Mouse (Mus musculus) kidney, postnatal 10 days (tissue): Measurements from ENCODE around the gene Stkld1.

Experiments
- DNase-seq: peaks from one replicate; pipeline ENCODE4 v3.0.0; 2021; ENCODE audit warnings: mixed read lengths

Stkld1 gene

DNA sequence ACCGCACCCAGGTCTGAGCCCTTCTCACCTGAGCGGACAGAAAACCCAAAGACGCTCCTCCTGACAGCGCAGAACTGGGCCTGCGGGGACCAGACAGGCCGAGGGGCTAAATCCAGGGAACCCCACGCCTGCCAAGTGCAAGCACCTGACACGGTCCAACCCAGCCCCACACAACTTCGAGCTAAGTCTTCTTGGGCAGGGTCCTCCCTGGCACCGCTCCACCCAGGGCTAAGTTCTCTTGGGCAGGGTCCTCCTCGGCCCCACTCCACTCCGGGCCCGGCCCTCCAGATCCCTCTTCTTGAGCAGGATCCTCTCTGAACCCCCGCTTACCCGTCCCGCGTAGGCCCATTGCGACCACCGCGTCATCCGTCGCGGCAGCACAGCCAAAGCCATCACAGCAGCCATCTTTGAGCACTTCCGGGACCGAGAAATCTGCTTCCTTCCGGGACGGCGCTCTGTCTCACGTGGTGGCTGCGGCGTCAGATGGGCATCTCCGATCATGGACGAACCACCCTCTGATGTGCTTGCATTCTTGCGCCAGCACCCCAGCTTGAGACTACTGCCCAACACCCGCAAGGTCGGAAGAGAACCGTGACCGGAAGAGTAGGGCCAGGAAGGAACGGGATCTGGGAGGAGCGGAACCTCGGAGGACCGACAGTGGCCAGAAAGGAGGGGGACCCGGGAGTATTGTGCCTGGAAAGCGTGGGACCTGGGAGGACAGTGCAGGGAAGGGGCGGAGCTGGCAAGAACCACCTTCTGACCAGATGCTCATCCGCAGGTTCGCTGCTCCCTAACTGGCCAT, 17.7 kb upstream of the Stkld1 start, which contains the start of the genes Surf2 and Surf1:
Gene Surf2 (plus strand): TSS at position 441 of the 802 bp plus-strand sequence.
Gene Surf1 (minus strand): TSS at position 604 of the 802 bp plus-strand sequence.
- DNase-seq = peak; percentile 87

DNA sequence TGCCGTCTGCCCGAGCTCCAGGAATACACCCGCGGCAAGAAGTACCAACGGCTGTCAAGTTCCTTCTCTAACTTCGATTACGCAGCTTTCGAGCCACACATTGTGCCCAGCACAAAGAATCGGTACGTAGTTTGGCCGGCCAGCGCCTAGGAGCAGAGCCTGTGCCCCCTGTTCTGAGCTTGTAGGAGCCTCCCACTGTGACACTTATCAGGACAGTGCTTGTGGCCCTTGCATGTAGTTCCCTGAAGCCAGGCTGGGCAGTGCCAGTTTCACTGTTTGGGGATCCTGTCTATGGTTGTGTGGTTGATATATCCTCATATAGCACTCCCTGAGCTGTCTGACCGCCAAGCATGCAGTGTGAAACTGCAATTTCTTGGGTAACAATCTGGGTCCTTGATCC, 17.1 kb upstream of the Stkld1 start:
- no peak for DNase-seq

DNA sequence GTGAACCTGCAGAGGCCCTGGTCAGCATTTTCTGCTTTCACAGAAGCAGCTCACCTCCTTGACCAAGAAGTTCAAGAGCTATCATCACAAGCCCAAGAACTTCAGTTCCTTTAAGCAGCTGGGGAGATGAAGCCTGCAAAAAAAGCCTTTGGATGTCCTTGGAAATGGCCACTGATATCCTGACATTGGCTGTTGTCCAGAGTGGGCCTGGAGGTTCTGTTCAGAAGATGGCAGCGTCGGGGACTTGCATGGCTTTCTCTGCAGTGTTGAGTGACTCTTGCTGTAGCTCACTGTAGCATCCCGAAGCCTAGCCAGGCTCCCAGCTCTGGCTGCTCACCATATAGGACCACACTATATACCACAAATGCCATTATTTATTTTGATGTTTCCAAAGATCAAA, 14.2 kb upstream of the Stkld1 start:
- DNase-seq = no peak

DNA sequence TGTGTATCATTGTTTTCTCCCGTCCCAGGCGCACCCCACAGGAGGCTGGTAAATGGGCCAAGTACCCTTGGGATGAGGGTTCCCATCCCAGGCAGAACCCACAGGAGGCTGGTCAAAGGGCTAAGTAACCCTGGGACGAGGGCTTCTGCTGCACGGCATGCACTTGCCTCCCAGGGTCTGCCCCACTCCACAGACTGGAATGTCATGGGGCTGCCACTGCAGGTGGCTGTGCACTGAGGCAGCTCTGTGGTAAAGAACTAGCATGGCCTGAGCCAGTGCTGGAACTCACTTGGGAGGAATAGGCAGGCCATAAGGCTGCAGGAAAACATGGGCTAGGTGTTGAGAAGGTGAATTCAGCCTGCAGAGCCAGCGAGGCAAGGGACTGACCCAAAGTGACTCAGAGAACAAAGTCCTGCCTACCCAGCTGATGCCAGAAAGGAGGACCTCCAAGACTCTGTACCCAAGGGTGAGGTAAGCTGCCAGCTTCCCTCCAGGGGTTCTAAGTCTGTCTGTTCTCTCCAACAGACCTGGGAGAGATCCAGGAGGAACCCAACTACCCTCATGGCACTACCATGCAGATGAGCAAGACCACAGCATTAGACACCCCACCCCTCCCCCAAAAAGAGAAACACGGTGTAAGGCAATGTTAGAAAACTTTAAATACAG, 13.5 kb upstream of the Stkld1 start:
- DNase-seq = no peak

DNA sequence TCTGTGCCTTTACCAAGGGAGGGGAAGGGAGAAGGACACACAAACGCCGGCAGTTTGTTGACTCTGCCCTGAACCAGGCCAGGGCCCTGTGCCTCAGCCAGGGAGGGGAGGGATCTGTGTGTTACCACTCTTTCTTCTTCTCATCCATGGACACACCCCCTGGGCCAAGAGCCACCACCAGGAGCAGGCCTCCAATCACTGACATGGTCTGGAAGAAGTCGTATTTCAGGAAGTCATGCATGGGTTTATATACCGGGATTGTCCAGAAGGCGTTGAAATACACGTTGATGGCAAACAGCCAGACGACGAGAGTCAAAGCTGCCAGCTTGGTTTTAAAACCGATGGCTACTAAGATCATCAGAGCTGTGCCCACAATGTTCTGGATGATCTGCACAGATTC, 12.1 kb upstream of the Stkld1 start:
- no peak for DNase-seq

DNA sequence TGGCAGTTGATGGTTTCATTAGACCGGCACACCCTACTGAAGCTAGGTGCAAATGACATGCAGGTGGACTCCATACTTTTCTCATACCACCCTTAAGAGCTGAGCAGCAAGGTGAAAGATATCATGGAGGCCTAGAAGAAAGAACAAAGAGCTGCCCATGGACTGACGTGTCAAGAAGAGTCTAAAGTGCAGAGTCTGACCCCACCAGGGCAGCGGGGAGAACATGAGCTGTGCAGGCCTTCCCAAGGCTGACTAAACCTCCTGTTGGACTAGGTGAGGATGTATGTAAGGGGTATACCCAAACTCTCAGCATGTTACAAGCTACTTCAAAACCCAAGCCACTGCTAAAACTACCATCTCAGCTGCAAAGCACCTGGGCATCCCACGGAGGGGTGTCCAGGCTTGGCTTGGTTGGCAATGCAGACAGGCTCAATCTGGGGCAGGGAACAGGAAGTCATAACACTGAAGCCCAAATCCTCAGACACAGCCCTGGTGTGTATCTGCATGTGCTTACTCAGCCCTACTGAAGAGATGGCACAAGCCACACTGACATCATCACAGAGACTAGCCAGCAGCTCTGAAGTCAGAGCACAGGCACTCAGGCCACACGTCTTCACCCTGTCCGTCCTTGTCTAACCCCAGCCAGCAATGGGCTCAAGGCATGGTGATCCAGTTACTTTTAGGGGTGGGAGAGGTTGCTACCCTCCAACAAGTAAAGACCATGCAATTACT, 5.9 kb upstream of the Stkld1 start:
- DNase-seq = no peak

DNA sequence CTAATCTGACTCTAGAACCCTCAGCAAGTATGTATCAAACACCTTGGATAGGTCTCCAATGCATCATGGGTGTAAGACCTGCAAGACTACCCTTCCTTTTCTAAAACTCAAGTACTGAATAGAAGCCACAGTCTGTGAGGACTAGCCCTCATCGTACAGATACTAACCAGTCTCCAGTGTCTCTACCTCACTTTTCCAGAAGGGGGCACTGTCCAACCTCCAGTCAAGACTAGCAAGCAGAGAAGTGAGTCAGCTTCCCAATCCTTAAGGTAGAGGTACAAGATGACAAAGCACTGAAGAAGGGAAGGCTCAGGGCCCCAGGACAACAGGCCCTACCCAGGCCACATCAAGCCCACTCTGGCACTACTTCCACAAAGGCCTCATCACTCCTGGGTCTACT, 3.5 kb upstream of the Stkld1 start:
- peak; percentile 77 for DNase-seq

DNA sequence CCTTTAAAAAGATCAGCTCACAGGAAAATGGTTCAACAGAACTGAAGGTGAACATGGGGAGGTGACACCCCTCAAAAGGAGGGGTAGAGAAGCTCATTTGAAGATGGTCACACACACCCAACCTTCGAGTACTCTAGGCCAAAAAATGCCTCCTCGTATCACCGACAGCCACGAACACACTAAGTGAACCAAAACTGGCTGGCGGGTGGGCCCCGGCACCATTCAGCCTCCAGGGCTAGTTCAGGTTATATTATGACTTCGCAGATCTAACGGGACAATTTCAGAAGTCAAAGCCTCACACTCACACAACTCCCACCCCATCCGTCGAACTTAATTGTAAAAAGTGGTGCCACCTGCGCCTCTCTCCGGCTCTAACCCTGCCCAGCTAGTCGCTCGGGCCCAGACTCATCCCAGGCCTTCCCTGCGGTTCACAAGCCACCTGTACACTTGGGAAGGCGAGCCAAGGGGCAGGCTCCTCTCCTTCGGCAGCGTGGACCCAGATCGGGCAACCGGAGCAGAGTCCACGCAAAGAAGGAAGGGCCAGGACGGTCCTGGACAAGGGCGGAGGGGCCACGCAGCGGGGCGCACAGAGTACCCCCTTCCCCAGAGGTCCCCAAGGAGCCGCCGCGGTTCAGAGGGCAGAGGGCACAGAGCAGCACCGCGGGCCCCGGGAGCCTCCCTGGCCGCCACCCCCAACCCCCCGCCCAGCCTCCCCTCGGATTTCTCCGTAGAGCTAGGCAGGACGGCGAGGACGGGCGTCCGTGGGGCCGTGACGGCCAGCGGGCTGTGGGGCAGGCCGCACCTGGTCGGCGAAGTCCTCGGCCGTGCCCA, 1.2 kb upstream of the Stkld1 start:
- DNase-seq = peak; percentile 66

DNA sequence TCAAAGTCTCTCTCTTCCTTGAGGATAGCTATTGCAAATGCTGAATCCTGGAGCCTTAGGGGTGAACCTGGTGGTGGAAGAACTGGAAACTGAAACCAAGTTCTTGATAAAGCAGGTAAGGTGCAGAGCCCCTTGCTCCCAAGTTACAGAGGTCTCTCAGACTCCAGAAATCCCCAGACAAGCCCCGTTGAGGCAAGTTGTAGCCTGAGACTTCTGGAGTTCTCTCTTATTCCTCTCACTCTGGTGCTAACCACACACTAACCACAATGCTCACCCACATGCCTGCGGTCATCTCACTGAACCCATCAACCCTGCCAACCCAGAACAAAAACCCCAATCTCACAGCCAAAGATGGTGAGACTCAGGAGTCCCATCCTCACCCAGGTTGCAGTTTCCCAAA, 1.4 kb downstream of the Stkld1 start:
- DNase-seq = no peak

DNA sequence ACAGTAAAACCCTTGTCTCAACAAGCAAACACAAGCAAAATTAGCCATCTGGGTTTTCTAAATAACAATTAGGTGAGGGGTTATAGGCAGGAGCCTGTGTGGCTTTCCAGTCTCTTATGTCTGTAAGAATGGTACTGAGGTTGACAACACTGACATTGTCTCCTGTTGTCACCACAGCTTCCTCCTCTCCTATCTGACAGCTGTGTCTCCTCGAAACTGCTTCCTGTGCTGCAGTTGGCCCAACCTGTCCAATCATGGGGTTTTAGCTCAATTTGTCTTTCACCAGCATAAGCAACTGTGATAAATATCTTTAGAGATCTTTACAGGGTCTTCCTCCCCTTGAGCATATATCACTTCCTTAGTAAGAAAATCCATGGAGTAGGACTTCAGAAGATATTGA, 2.6 kb downstream of the Stkld1 start:
- DNase-seq = no peak

DNA sequence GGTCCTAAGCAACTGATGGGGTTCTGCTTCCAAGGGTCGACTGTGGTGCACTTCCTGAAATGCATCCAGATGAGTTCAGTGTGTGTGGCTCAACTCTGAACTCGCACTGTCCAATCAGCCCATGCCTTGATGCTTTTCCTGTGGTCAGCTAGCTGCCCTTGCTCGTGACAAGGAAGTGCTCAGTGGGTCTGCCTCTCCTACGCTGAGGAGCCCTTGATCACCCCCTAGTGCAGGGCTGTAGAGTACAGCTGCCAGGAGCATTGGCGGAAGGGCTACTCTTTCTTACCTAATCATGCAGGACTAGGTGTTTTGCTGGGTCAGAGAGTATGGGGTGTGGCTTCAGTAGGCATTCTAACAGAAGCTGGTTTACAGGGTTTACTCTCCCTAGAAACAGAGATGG, 7.7 kb downstream of the Stkld1 start:
- no peak for DNase-seq

DNA sequence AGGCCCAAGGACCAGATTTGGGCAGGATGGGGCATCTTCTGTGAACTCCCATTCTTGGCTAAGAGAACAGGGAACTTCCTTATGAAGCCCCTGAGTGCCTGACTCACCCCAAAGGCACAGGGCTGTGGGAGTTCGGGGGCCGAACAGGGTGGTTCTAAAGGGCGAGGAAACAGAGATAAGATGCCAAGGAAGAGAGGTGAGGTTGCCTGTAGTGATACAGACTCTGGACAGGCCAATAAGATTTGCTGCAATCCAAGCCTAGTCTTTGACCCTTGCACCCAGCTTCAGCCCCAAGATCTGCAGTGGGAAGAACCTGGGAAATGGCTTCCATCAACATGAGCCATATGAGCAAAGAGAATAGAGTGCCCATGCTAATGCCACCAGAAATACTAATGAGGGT, 9.4 kb downstream of the Stkld1 start:
- no peak for DNase-seq

DNA sequence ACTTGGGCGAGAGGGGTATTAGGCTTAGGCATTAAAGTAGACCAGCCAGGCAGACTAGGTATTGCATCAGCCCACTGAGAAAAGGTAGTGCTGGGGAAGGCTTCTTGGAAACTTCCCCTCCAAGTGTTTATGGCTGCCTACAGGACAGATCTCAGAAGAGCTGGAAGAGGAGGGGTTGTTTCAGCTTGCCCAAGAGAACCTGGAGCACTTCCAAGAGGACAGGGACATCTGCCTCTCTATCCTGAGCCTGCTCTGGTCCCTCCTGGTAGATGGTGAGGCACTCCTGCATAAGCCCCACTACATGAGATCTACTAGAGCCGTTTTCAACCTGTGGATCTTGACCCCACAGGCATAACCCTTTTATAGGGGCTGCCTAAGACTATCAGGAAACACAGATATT, 16.6 kb downstream of the Stkld1 start:
- no peak for DNase-seq

DNA sequence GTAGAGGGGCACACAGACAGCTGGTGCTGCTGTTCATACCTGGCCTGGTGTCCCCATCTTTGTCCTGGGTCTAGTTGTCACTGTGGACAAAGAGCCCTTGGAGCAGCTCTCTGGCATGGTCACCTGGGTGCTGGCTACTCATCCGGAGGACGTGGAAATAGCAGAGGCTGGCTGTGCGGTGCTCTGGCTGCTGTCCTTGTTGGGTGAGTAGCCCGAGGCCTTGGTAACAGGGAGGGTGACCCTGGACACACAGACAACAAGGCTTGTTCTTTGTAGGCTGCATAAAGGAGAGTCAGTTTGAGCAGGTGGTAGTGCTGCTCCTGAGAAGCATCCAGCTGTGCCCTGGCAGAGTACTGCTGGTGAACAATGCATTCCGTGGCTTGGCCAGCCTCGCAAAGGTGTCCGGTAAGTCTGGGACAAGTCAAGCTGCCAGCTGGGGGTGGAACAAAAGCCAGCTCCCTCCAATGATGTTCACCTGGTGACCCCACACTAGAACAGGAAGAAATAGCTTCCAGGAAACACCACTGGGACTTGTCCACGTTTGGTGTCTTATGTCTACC, 17.6 kb downstream of the Stkld1 start:
- no peak for DNase-seq

DNA sequence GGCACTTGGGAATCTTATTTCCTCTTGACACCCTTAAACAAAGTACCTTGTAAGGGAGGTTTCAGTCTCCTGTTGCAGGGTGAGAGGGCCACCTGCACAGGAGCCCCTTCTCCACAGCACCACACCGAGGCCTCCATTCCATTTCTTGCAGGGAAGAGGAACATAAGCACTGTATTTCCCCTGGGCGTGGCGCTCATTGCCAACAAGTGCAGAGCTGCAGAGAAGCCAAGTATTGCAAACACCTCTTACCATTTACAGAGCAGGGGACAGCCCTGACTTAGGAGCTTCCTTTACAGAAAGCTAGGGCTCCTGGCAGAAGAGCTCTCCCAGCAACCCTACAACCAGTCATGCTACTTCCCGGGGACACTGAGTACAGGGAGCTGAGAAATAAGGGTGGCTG, 18.3 kb downstream of the Stkld1 start:
- no peak for DNase-seq

DNA sequence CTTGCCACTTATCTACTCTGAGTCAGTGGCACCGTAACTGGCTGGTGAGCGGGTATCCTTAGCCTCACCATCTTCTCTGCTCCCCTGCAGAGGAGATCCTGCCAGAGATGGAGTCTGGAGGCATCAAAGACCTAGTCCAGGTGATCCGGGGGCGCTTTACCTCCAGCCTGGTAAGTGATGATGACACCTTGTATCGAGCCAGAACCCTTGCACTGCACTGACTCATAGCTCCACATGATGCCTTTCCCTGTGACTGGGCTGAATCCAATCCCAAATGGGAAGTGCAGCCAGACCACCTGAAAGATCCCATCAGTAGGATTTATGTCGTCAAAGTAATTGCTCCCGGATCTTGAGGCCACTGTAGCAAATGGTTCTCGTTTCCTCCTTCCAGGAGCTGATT, 19.0 kb downstream of the Stkld1 start:
- DNase-seq = no peak

DNA sequence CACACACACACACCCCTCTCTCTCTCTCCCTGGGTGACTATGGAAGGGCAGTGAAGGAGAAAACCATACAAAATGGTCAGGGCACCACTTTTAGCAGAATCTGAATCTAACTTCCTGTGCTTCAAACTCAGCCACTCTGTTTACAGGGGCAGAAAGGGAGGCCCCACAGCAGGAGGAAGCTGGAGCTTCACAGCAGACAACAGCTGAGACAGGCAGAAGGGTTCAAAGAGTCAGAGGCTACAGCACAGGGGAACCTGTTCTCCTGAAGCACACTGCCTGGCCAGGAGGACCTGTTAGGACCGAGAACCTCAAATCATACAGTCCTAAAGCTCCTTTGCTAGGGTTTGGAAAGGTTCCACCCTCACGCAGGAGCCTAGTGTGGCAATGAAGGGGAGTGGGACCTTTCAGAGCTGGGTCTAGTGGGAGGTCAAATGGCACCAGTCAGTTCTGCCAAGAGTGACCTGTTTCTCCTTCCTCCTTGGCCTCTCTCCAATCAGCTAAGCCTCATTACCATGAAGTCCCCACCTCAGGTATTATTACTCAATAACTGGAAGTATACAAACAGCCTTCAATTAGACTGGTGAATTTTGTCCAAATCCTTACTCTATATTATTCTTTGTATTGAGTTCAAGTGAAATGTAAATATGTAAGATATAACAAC, 21.0 kb downstream of the Stkld1 start:
- DNase-seq = no peak

DNA sequence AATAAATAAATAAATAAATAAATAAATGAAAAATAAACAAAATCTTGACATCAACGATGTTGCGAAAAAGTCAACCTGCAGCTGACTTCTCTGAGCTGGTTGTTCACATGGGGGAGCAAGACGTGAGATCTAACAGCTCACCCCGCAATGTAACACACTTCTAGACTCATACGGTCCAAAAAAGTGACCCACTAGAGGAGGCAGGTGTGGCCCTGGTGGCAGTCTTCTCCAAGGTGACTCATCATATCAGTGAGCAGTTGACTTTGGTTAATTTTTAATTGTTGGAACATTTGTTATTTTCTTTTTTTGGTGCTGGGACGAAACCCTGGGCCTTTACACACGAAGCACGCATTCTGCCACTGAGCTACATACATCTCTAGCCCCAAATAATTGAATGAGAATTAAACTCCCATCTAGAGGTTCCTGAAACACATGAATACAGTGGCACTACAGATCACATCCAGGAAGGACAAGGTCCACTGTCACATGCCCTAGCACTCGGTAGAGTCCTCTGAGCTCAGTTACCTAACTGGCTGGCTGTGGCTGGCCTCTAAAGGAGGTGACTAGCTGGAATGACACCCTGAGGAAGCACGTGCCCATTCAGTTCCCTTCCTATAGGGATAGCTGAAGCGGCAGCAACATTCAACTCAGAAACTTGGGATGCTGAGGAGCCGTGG, 23.1 kb downstream of the Stkld1 start:
- DNase-seq = no peak

DNA sequence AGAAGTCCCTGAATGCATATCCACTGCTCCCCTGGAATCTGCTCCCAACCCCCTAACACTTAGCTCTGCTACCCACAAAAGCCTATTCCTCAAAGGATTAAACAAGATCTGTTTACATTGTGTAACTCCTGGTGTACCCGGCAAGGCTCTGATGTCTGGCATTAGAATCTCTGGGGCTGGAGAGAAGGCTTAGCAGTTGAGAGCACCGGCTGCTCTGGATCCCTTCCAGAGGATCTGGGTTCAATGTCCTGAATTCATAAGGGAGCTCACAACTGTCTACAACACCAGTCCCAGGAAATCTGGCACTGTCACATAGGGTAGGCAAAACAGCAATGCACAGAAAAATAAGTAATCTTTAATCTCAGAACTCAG, 23.6 kb downstream of the Stkld1 start:
- DNase-seq = no peak

DNA sequence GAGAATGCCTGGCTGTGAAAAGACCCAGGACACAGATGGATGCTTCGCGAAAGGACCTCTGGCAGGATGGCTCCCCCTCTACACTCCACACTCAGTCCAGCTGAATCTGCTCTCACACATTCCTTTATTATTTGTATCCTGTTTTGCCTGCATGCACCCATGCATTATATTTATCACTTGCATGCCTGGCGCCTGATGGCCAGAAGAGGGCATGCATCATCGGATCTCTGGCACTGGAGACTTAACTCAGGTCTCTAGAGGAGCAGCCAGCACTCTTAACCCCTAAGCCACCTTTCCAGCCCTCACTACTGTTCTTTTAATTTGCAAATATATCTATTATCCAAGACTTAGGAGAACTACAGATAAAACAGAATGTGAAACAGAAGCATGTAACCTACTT, 26.9 kb downstream of the Stkld1 start:
- DNase-seq = peak; percentile 44
